Mouse (Mus musculus) heart, embryonic 14.5 days (tissue): ENCODE measurements around the gene Extl1. TPM values are rescaled to one million over a fixed set of nuclear protein-coding genes. Genes with fewer than 3 reads are reported as not detected.

Experiments used
- ATAC-seq: fragments of 200-750 bp; cut with Nextera tagmentation; 2 replicates; pipeline ENCODE4 v1.8.0; 2017; ENCODE audit warnings: low read depth, moderate TSS enrichment; ENCODE audit not compliant: insufficient number of reproducible peaks, insufficient read depth, low FRiP score
- H3K27ac ChIP-seq, 2 experiments: fragments of 200-500 bp in 1 of 2; fragments of 300-500 bp in 1 of 2; sonication (generic) in 1 of 2; replicated peaks in 1 of 2; 2 replicates each; pipeline ENCODE4 v1.5.1; 2012 to 2014; ENCODE audit warnings: low read depth in 2 of 2, low read length in 2 of 2, control low read depth in 1 of 2, mild to moderate bottlenecking in 1 of 2, mixed read lengths in 1 of 2; ENCODE audit not compliant: control insufficient read depth in 1 of 2, insufficient read depth in 1 of 2
- H3K27me3 ChIP-seq: fragments of 300-500 bp; sonication (generic); 2 replicates; pipeline ENCODE4 v1.6.1; 2014; ENCODE audit warnings: mild to moderate bottlenecking, low read length, control low read depth; ENCODE audit not compliant: control insufficient read depth, insufficient read depth
- H3K36me3 ChIP-seq: fragments of 300-500 bp; sonication (generic); 2 replicates; pipeline ENCODE4 v1.6.1; 2014; ENCODE audit warnings: mild to moderate bottlenecking, control low read depth, low read length, mixed read lengths; ENCODE audit not compliant: control insufficient read depth, insufficient read depth
- H3K4me1 ChIP-seq, 2 experiments: fragments of 200-500 bp in 1 of 2; fragments of 300-500 bp in 1 of 2; sonication (generic) in 1 of 2; 2 replicates each; pipeline ENCODE4 v1.6.1; 2012 to 2014; ENCODE audit warnings: low read length in 2 of 2, control low read depth in 1 of 2, mixed read lengths in 1 of 2; ENCODE audit not compliant: control insufficient read depth in 2 of 2, insufficient read depth in 2 of 2
- H3K4me2 ChIP-seq: fragments of 300-500 bp; sonication (generic); 2 replicates; pipeline ENCODE4 v1.6.1; 2014; ENCODE audit warnings: mild to moderate bottlenecking, low read length
- H3K4me3 ChIP-seq, 2 experiments: fragments of 200-500 bp in 1 of 2; fragments of 300-500 bp in 1 of 2; sonication (generic) in 1 of 2; 2 replicates each; pipeline ENCODE4 v1.5.1; 2012 to 2014; ENCODE audit warnings: low read length in 2 of 2, mild to moderate bottlenecking in 2 of 2, control low read depth in 1 of 2, low read depth in 1 of 2, moderate library complexity in 1 of 2; ENCODE audit not compliant: control insufficient read depth in 1 of 2, insufficient read depth in 1 of 2
- H3K9ac ChIP-seq: fragments of 300-500 bp; sonication (generic); 2 replicates; pipeline ENCODE4 v1.6.1; 2014; ENCODE audit warnings: mild to moderate bottlenecking, low read length
- H3K9me3 ChIP-seq: fragments of 300-500 bp; sonication (generic); 2 replicates; pipeline ENCODE4 v1.6.1; 2016; ENCODE audit warnings: low read length, control low read depth; ENCODE audit not compliant: control insufficient read depth
- WGBS: fragments of 180-500 bp; shearing (Covaris S2); extraction: QIAGEN DNeasy Blood & Tissue Kit; methylation state at CpG from one replicate; pipeline ENCODE4 v1.1.7; 2014; 5-methylcytosine and 5-hydroxymethylcytosine counted together
- polyA plus RNA-seq: library from polyadenylated mRNA; unstranded; fragments of >200 nt; fragmentation: Nextera tagmentation; extraction: Ambion mirVana; gene quantifications from 2 replicates; pipeline ENCODE4 v1.2.1, GENCODE M21; 2014

The Extl1 gene
- polyA plus RNA-seq, 1 experiment from 2014 or later: 2.9 TPM

GRCm38 (mm10) chr4:134356591-134357460, 26.8 kb downstream of the Extl1 start:
- peak overlapping the region; percentile 22 to 63 for H3K27ac ChIP-seq
- H3K4me1 ChIP-seq: peaks cover 36 to 42% of the 10 kb centered on the region in 2 experiments
- H3K4me2 ChIP-seq: peak overlapping the region; percentile 42
- H3K9ac ChIP-seq: no peak overlapping the region
- no peaks in the 10 kb centered on the region for H3K9me3 ChIP-seq
- no peaks in the 10 kb centered on the region for H3K27me3 ChIP-seq
- WGBS: 18% methylated on average over 22 of the region's 22 CpGs
- no peak overlapping the region for H3K4me3 ChIP-seq
- ATAC-seq: no peak
- no peaks in the 10 kb centered on the region for H3K36me3 ChIP-seq

GRCm38 (mm10) chr4:134355841-134356452, 27.7 kb downstream of the Extl1 start:
- Histone ChIP-seq H3K27ac (peak overlapping the region; percentile 22 to 63), H3K4me2 (peak overlapping the region; percentile 42), H3K4me1 (peaks cover 35 to 42% of the 10 kb centered on the region in 2 experiments), H3K27me3 (no peaks in the 10 kb centered on the region), H3K9ac (no peak overlapping the region), H3K9me3 (no peaks in the 10 kb centered on the region), H3K4me3 (no peak overlapping the region), H3K36me3 (no peaks in the 10 kb centered on the region)
- ATAC-seq: peak; percentile 48
- WGBS: 17% methylated on average over 16 of the region's 16 CpGs

GRCm38 (mm10) chr4:134353527-134354409, 29.9 kb downstream of the Extl1 start:
- Histone ChIP-seq H3K4me2 (no peak overlapping the region), H3K27ac (no peak overlapping the region), H3K4me3 (no peak overlapping the region), H3K9me3 (no peaks in the 10 kb centered on the region), H3K36me3 (no peaks in the 10 kb centered on the region), H3K27me3 (no peaks in the 10 kb centered on the region), H3K9ac (no peak overlapping the region), H3K4me1 (peaks cover 35 to 40% of the 10 kb centered on the region in 2 experiments)
- 46% methylated on average over 5 of the region's 5 CpGs for WGBS
- ATAC-seq: no peak

- WGBS: 87% methylated on average over 7 of the region's 7 CpGs
- Histone ChIP-seq H3K4me2 (no peak overlapping the region), H3K27me3 (no peaks in the 10 kb centered on the region), H3K27ac (no peak overlapping the region), H3K36me3 (no peaks in the 10 kb centered on the region), H3K9me3 (no peaks in the 10 kb centered on the region), H3K9ac (no peak overlapping the region), H3K4me1 (peaks cover 41 to 48% of the 10 kb centered on the region in 2 experiments), H3K4me3 (no peak overlapping the region)
- no peak for ATAC-seq
These were observed 30.7 kb downstream of the Extl1 start for GRCm38 (mm10) chr4:134352929-134353328.

GRCm38 (mm10) chr4:134352261-134352707, 31.4 kb downstream of the Extl1 start:
- H3K27me3 ChIP-seq: no peaks in the 10 kb centered on the region
- no peak overlapping the region for H3K4me3 ChIP-seq
- no peak for ATAC-seq
- no peaks in the 10 kb centered on the region for H3K36me3 ChIP-seq
- no peaks in the 10 kb centered on the region for H3K9me3 ChIP-seq
- H3K4me2 ChIP-seq: no peak overlapping the region
- peaks cover 40 to 50% of the 10 kb centered on the region in 2 experiments for H3K4me1 ChIP-seq
- H3K27ac ChIP-seq: peak overlapping the region in 1 of 2 experiments; percentile 46; a peak in 1 of 4 replicates
- 71% methylated on average over 12 of the region's 12 CpGs for WGBS
- H3K9ac ChIP-seq: peak overlapping the region; percentile 17; the same call in 1 of the 2 replicates

- Histone ChIP-seq H3K27me3 (no peaks in the 10 kb centered on the region), H3K9ac (peak overlapping the region; percentile 17; the same call in 1 of the 2 replicates), H3K27ac (peak overlapping the region in 1 of 2 experiments; percentile 46; a peak in 2 of 4 replicates), H3K4me3 (no peak overlapping the region), H3K36me3 (no peaks in the 10 kb centered on the region), H3K4me1 (peaks cover 38 to 48% of the 10 kb centered on the region in 2 experiments), H3K4me2 (no peak overlapping the region), H3K9me3 (no peaks in the 10 kb centered on the region)
- ATAC-seq: no peak; the same call in 1 of the 2 replicates
- 37% methylated on average over 18 of the region's 18 CpGs for WGBS
These were observed 32.1 kb downstream of the Extl1 start for GRCm38 (mm10) chr4:134351329-134352260.
